Mouse (Mus musculus) limb, embryonic 13.5 days (tissue): ENCODE measurements at regions not wholly inside any gene's neighbourhood (a gene's known extent, or its start where the extent isn't known, plus 50 kb on each side); places are given as distances from the start of the nearest gene placed in this dataset.

Experiments
- ATAC-seq: fragments of 200-750 bp; cut with Nextera tagmentation; 2 replicates; pipeline ENCODE4 v1.8.0; 2017; ENCODE audit warnings: low read depth, moderate number of reproducible peaks, moderate TSS enrichment; ENCODE audit not compliant: low FRiP score
- H3K27ac ChIP-seq: fragments of 300-500 bp; sonication (generic); 2 replicates; pipeline ENCODE4 v1.5.1; 2015; ENCODE audit warnings: inconsistent platforms, mild to moderate bottlenecking, moderate library complexity
- H3K27me3 ChIP-seq: fragments of 300-500 bp; sonication (generic); 2 replicates; pipeline ENCODE4 v1.6.1; 2015; ENCODE audit warnings: mild to moderate bottlenecking, inconsistent platforms
- H3K36me3 ChIP-seq: fragments of 300-500 bp; sonication (generic); 2 replicates; pipeline ENCODE4 v1.6.1; 2015; ENCODE audit warnings: inconsistent platforms, mild to moderate bottlenecking, moderate library complexity
- H3K4me1 ChIP-seq: fragments of 300-500 bp; sonication (generic); 2 replicates; pipeline ENCODE4 v1.6.1; 2015; ENCODE audit warnings: inconsistent platforms
- H3K4me2 ChIP-seq: fragments of 300-500 bp; sonication (generic); replicated peaks from 2 replicates; pipeline ENCODE4 v1.6.1; 2015; ENCODE audit warnings: inconsistent platforms, mild to moderate bottlenecking, moderate library complexity
- H3K4me3 ChIP-seq: fragments of 300-500 bp; sonication (generic); 2 replicates; pipeline ENCODE4 v1.5.1; 2015; ENCODE audit warnings: moderate library complexity, mild to moderate bottlenecking, inconsistent platforms
- H3K9ac ChIP-seq: fragments of 300-500 bp; sonication (generic); 2 replicates; pipeline ENCODE4 v1.6.1; 2015; ENCODE audit warnings: mild to moderate bottlenecking, inconsistent platforms
- H3K9me3 ChIP-seq: fragments of 300-500 bp; sonication (generic); 2 replicates; pipeline ENCODE4 v1.6.1; 2016; ENCODE audit warnings: inconsistent platforms
- WGBS: fragments of 180-500 bp; shearing (Covaris S2); methylation state at CpG from one replicate; pipeline ENCODE4 v1.1.7; 2015; 5-methylcytosine and 5-hydroxymethylcytosine counted together

GRCm38 (mm10) chr10:119065974-119066373 lies 173.9 kb downstream of the Cand1 start:
- ATAC-seq, result no peak
- no peak overlapping the region for H3K4me2 ChIP-seq
- H3K36me3 ChIP-seq, result no peaks in the 10 kb centered on the region
- 25% methylated on average over 8 of the region's 8 CpGs for WGBS
- H3K9ac ChIP-seq, result no peak overlapping the region
- H3K27ac ChIP-seq, result no peak overlapping the region
- no peaks in the 10 kb centered on the region for H3K9me3 ChIP-seq
- H3K4me3 ChIP-seq, result no peak overlapping the region
- peaks cover 8% of the 10 kb centered on the region for H3K4me1 ChIP-seq
- H3K27me3 ChIP-seq, result no peaks in the 10 kb centered on the region

GRCm38 (mm10) chr10:119065133-119065817 lies 174.6 kb downstream of the Cand1 start:
- WGBS, result 46% methylated on average over 23 of the region's 23 CpGs
- no peaks in the 10 kb centered on the region for H3K27me3 ChIP-seq
- ATAC-seq, result peak; percentile 66; the same call in 1 of the 2 replicates
- H3K27ac ChIP-seq, result no peak overlapping the region
- H3K4me1 ChIP-seq, result peaks cover 8% of the 10 kb centered on the region
- peak overlapping the region; percentile 34 for H3K4me2 ChIP-seq
- H3K4me3 ChIP-seq, result no peak overlapping the region
- no peak overlapping the region for H3K9ac ChIP-seq
- no peaks in the 10 kb centered on the region for H3K36me3 ChIP-seq
- H3K9me3 ChIP-seq, result no peaks in the 10 kb centered on the region

DNA sequence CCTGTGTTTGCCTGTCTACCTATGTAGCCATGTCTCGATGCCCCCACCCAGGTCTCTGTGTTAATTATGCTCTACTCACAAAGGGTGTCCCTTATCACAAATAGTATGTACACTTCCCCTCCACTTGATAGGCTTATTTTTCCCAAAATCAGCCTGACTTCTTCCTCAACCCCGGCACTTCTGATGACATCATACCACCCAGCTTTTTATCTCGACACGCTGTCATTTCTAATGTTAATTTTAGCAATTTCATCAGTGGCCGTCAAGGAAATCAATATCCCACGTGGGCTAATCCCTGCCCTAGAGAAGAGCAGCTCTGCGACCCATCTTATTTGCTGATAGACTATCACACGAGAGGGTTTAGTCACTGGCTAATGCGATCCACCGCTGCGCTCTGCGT lies 175.6 kb downstream of the Cand1 start:
- no peak for ATAC-seq
- no peaks in the 10 kb centered on the region for H3K27me3 ChIP-seq
- peaks cover 8% of the 10 kb centered on the region for H3K4me1 ChIP-seq
- H3K9me3 ChIP-seq, result no peaks in the 10 kb centered on the region
- no peak overlapping the region for H3K4me3 ChIP-seq
- H3K27ac ChIP-seq, result no peak overlapping the region
- H3K4me2 ChIP-seq, result no peak overlapping the region
- no peaks in the 10 kb centered on the region for H3K36me3 ChIP-seq
- H3K9ac ChIP-seq, result no peak overlapping the region
- 92% methylated on average over 12 of the region's 12 CpGs for WGBS

DNA sequence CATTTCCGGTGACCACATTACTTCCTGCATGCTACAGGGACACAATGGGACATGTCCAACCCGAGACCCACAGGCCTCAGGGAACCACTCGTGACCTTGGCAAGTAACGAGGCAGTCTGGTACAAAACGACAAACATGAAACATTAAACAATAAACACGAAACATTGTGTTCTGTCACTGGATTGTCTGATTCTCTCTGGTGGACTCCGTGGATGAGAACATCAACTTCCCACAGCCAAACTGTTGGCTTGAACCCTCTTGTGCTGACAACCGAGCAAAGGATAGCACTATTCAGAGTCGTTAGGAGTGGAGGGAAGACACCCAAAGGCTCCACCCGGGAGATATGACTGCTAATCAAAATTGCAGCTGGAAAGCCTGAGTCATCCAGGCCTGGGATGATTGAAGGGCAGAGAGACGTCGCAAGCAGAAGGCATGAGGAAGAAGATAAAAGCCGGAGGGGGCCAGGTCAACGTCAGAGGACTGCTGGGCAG lies 176.6 kb downstream of the Cand1 start:
- no peaks in the 10 kb centered on the region for H3K27me3 ChIP-seq

GRCm38 (mm10) chr10:119061958-119062599 lies 177.8 kb downstream of the Cand1 start:
- ATAC-seq, result no peak
- 78% methylated on average over 13 of the region's 13 CpGs for WGBS
- H3K9ac ChIP-seq, result no peak overlapping the region
- peaks cover 11% of the 10 kb centered on the region for H3K4me1 ChIP-seq
- H3K4me3 ChIP-seq, result no peak overlapping the region
- H3K27ac ChIP-seq, result no peak overlapping the region
- H3K27me3 ChIP-seq, result no peaks in the 10 kb centered on the region
- H3K9me3 ChIP-seq, result no peaks in the 10 kb centered on the region
- no peaks in the 10 kb centered on the region for H3K36me3 ChIP-seq
- no peak overlapping the region for H3K4me2 ChIP-seq

More for the DNA sequence above, 176.6 kb downstream of the Cand1 start:
- no peak overlapping the region for H3K27ac ChIP-seq
- H3K4me1 ChIP-seq, result peaks cover 8% of the 10 kb centered on the region
- no peak for ATAC-seq
- 83% methylated on average over 14 of the region's 14 CpGs for WGBS
- no peak overlapping the region for H3K4me3 ChIP-seq
- no peak overlapping the region for H3K4me2 ChIP-seq
- H3K9ac ChIP-seq, result no peak overlapping the region
- no peaks in the 10 kb centered on the region for H3K9me3 ChIP-seq
- no peaks in the 10 kb centered on the region for H3K36me3 ChIP-seq

DNA sequence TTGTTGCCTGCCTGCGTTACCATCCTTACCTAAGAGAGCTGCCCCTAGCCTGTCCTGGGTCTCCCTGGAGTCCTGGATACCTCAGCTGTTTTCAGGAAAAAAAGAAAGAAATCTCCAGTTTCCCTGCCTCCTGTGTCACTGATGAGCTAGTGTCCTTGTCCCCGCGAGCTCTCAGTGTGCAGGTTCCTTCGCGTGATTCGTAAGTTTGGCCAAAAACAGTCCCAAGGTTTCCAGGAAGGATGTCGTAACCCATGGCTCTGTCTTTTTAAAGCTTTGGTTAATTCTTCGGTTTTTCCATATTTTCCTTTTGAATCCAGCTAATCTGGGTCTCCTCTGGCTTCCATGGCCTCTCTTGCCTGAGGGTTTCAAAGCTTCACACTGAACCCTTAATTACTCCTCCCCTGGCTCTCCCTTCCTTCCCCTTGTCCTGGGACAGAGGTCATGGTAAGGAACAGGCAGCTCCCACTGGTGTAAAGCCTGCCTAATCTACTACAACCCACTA lies 178.5 kb downstream of the Cand1 start:
- no peak overlapping the region for H3K9ac ChIP-seq
- H3K27me3 ChIP-seq, result no peaks in the 10 kb centered on the region
- H3K4me2 ChIP-seq, result no peak overlapping the region
- ATAC-seq, result no peak
- peaks cover 17% of the 10 kb centered on the region for H3K4me1 ChIP-seq
- no peaks in the 10 kb centered on the region for H3K9me3 ChIP-seq
- H3K4me3 ChIP-seq, result no peak overlapping the region
- H3K36me3 ChIP-seq, result no peaks in the 10 kb centered on the region
- 80% methylated on average over 8 of the region's 8 CpGs for WGBS
- H3K27ac ChIP-seq, result no peak overlapping the region

GRCm38 (mm10) chr10:119058493-119059020 lies 181.3 kb downstream of the Cand1 start:
- peaks cover 32% of the 10 kb centered on the region for H3K4me1 ChIP-seq
- no peaks in the 10 kb centered on the region for H3K27me3 ChIP-seq
- 79% methylated on average over 10 of the region's 10 CpGs for WGBS
- no peak overlapping the region for H3K27ac ChIP-seq
- no peak overlapping the region for H3K9ac ChIP-seq
- H3K4me3 ChIP-seq, result no peak overlapping the region
- H3K9me3 ChIP-seq, result no peaks in the 10 kb centered on the region
- no peak for ATAC-seq
- no peaks in the 10 kb centered on the region for H3K36me3 ChIP-seq
- no peak overlapping the region for H3K4me2 ChIP-seq

DNA sequence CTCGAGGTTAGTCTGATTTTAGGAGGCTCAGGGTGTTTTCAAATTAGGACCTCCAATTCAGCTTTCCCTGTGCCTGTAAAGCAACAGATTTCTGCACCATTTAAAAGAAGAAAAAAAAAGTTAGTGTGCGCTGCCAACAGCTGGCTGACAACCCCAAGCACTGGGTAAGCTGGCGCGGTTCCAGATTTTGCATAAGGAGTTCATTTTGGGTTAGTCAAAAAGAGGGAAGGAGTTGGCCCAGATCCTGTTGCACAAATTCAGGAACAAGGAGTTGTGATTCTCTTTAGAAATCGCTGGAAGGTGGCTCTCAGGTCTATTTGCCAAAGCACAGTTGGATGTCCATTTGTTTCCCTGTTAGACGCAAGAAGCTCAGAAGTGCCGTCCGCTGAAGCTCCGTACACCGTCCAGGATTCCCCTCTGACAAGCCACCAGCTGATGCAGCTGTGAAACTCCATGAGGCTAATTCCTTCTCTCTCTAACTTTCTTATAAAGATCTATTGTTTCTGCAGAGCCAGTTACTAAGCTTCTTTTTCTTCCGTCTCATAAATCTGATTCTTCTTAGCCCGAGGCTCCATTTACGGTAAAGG lies 184.6 kb downstream of the Cand1 start:
- H3K27me3 ChIP-seq, result no peaks in the 10 kb centered on the region
- peak; percentile 83 for ATAC-seq

DNA sequence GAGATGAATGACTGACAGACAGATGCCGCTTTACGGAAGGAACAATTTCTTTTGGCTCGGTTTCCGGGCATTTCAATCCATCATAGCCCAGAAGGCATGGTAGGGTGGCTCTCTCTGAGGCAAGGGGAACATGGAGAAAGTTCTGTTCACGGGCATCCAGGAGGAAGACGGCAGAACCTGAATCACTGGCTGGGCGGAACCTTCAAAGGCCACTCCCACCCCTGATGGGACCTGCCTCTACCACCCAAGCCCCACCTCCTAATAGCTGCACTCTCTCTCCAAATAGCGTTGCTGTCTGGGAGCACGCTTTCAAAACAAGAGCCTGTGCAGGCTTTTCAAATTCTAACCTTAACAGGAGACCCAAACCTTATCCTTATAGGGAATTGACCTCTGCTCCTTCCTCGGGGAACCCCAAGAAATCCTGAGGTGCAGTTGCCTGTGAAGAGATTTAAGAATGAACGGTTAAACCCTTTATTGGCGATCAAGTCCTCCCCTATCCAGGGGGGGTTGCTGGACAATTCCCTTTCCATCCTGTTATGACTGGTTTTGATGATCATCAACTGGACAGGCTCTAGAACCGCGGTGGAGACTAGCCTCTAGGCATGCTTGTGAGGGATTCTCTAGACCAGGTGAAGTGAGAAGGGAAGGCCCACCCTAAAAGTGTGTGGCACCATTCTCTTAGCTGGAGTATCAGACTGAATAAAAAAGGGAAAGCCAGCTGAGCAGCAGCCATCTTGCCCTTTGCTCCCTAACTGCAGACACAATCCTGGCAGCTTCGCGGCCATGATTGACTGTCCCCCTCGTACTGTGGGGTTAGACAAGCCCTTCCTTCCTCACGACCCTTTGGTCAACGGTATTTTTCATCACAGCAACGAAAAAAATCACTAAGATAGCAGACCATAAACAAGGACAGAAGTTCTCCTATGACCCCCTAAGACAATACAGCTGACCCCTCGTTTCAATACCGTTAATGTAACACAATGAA lies 184.5 kb upstream of the Dyrk2 start:
- Histone ChIP-seq H3K27me3 (no peaks in the 10 kb centered on the region), H3K9ac (no peak overlapping the region), H3K4me2 (peak overlapping the region; percentile 55), H3K4me3 (no peak overlapping the region), H3K36me3 (no peaks in the 10 kb centered on the region), H3K9me3 (no peaks in the 10 kb centered on the region), H3K27ac (peak overlapping the region; percentile 55; the same call in 1 of the 2 replicates), H3K4me1 (peaks cover 45% of the 10 kb centered on the region)
- 74% methylated on average over 22 of the region's 22 CpGs for WGBS
- no peak; the same call in none of the 2 replicates for ATAC-seq

More for the DNA sequence above, 184.6 kb downstream of the Cand1 start:
- WGBS, result 19% methylated on average over 13 of the region's 13 CpGs
- Histone ChIP-seq H3K27ac (peak overlapping the region; percentile 83), H3K4me2 (peak overlapping the region; percentile 55), H3K9me3 (no peaks in the 10 kb centered on the region), H3K36me3 (no peaks in the 10 kb centered on the region), H3K4me1 (peaks cover 45% of the 10 kb centered on the region), H3K4me3 (peak overlapping the region; percentile 21), H3K9ac (no peak overlapping the region)

GRCm38 (mm10) chr10:119052441-119053041 lies 182.5 kb upstream of the Dyrk2 start:
- Histone ChIP-seq H3K4me3 (no peak overlapping the region), H3K9me3 (no peaks in the 10 kb centered on the region), H3K27me3 (no peaks in the 10 kb centered on the region), H3K36me3 (no peaks in the 10 kb centered on the region), H3K4me2 (no peak overlapping the region), H3K27ac (no peak overlapping the region), H3K4me1 (peaks cover 45% of the 10 kb centered on the region), H3K9ac (no peak overlapping the region)
- no peak for ATAC-seq
- WGBS, result 70% methylated on average over 1 of the region's 1 CpGs

GRCm38 (mm10) chr10:119051598-119051997 lies 181.6 kb upstream of the Dyrk2 start:
- 46% methylated on average over 2 of the region's 2 CpGs for WGBS
- H3K4me3 ChIP-seq, result no peak overlapping the region
- no peaks in the 10 kb centered on the region for H3K27me3 ChIP-seq
- no peaks in the 10 kb centered on the region for H3K9me3 ChIP-seq
- H3K4me1 ChIP-seq, result peaks cover 38% of the 10 kb centered on the region
- no peak overlapping the region for H3K27ac ChIP-seq
- ATAC-seq, result no peak
- H3K4me2 ChIP-seq, result no peak overlapping the region
- no peaks in the 10 kb centered on the region for H3K36me3 ChIP-seq
- H3K9ac ChIP-seq, result no peak overlapping the region
